Mouse (Mus musculus) testis, adult 2 months (tissue): ENCODE data around the gene Cytl1.

Experiments
- CTCF ChIP-seq: fragments of 200-500 bp; IDR thresholded peaks from 2 replicates; pipeline ENCODE4 v1.5.1; 2012; ENCODE audit warnings: low read depth, mild to moderate bottlenecking, inconsistent platforms, low read length, moderate library complexity; ENCODE audit not compliant: control insufficient read depth, insufficient read depth, insufficient replicate concordance
- POLR2A ChIP-seq: fragments of 200-500 bp; IDR thresholded peaks from 2 replicates; pipeline ENCODE4 v1.6.1; 2012; ENCODE audit warnings: low read depth, mild to moderate bottlenecking, inconsistent platforms, low read length, moderate library complexity; ENCODE audit not compliant: control insufficient read depth

GRCm38 (mm10) chr5:37774011-37774410, 38.7 kb downstream of the Cytl1 start:
- TF ChIP-seq CTCF: no peak
- no peak for TF ChIP-seq POLR2A
